In genomic region chr2:165542939-165543669, GRCm38 (mm10) we compare ENCODE assay signal across 17 mouse cellular contexts. TPM values are rescaled to one million over a fixed set of nuclear protein-coding genes. Genes with fewer than 3 reads are reported as not detected.
A peak's percentile ranks its signal among the peaks of the same experiment; 100 is the strongest.
DNase-seq lines count a peak whose midpoint lies in the region; ATAC-seq lines count a peak whose summit lies in the region.
"Had no signal": no experiment of that assay in that cellular context is flagged by ENCODE, and none has a peak within 500 bp of the region (broad histone marks: within the 10 kb centered on the region; RNA-seq: fewer than 3 reads in every experiment).

No protein-coding gene starts in this region.

- no peaks in the 10 kb centered on the region for H3K36me3 ChIP-seq in forebrain, embryonic 12.5 days (replicated peaks)
- no peaks in the 10 kb centered on the region for H3K36me3 ChIP-seq in hindbrain, embryonic 15.5 days
- H3K36me3 ChIP-seq in neural tube, embryonic 14.5 days (ENCODE audit: control insufficient read depth, insufficient read depth, low read length) = no peaks in the 10 kb centered on the region
- H3K36me3 ChIP-seq: heart, embryonic 10.5 days; limb, embryonic 13.5 days had no signal

- H3K9ac ChIP-seq in forebrain, embryonic 12.5 days = 0 out of 2 replicates have a peak overlapping the region, but pooled peaks have one; percentile 33
- H3K9ac ChIP-seq in hindbrain, embryonic 15.5 days = no peak overlapping the region
- no peak overlapping the region for H3K9ac ChIP-seq in neural tube, embryonic 14.5 days (replicated peaks; ENCODE audit: low read depth, low read length)
- H3K9ac ChIP-seq: limb, embryonic 13.5 days; liver, postnatal 0 days had no signal

- H3K4me1 ChIP-seq in forebrain, embryonic 12.5 days = peaks cover 28% of the 10 kb centered on the region
- H3K4me1 ChIP-seq in hindbrain, embryonic 15.5 days (replicated peaks) = peaks cover 16% of the 10 kb centered on the region
- H3K4me1 ChIP-seq in neural tube, embryonic 14.5 days (ENCODE audit: control insufficient read depth, insufficient read depth, low read length) = no peaks in the 10 kb centered on the region

- peak; percentile 36; the same call in 1 of the 2 replicates for ATAC-seq in forebrain, embryonic 12.5 days (ENCODE audit: low FRiP score)
- peak; percentile 48; the same call in 1 of the 2 replicates for ATAC-seq in hindbrain, embryonic 15.5 days (ENCODE audit: low FRiP score, low read depth)
- ATAC-seq in neural tube, embryonic 14.5 days (ENCODE audit: low read depth) = no peak
- ATAC-seq: CD4-positive, CD25-positive, alpha-beta regulatory T cell, adult 4 months; liver, postnatal 0 days; Patski had no signal

- peak overlapping the region; percentile 75 for H3K27ac ChIP-seq in forebrain, embryonic 12.5 days
- H3K27ac ChIP-seq in hindbrain, embryonic 15.5 days (replicated peaks) = peak overlapping the region; percentile 72
- H3K27ac ChIP-seq in neural tube, embryonic 14.5 days (ENCODE audit: low read depth, low read length) = peak overlapping the region; percentile 80
- H3K27ac ChIP-seq: gastrocnemius, adult 2 months; heart, embryonic 10.5 days; limb, embryonic 13.5 days had no signal

- DNase-seq in ZHBTc4 (ENCODE audit: low read depth, low spot score) = peak; percentile 73
- no peak for DNase-seq in right cerebral cortex, postnatal 10 days (ENCODE audit: low spot score in 2 of 2)
- DNase-seq in lung, adult 18-20 months = no peak
- DNase-seq in right cerebral cortex, postnatal 25 days = no peak
- DNase-seq: adrenal gland, postnatal 10 days; cerebellum, adult 11 months; gastrocnemius, adult 2 months; liver, postnatal 0 days; right cerebral cortex, postnatal 14 days; thymus, postnatal 14 days had no signal

- 0 out of 2 replicates have a peak overlapping the region, but pooled peaks have one; percentile 15 for H3K4me2 ChIP-seq in forebrain, embryonic 12.5 days
- no peak overlapping the region for H3K4me2 ChIP-seq in hindbrain, embryonic 15.5 days
- no peak overlapping the region for H3K4me2 ChIP-seq in neural tube, embryonic 14.5 days (ENCODE audit: low read depth, low read length)
- H3K4me2 ChIP-seq: limb, embryonic 13.5 days had no signal

- peaks cover 7% of the 10 kb centered on the region; the same call in 1 of the 2 replicates for H3K27me3 ChIP-seq in forebrain, embryonic 12.5 days
- H3K27me3 ChIP-seq in hindbrain, embryonic 15.5 days = no peaks in the 10 kb centered on the region
- no peaks in the 10 kb centered on the region for H3K27me3 ChIP-seq in neural tube, embryonic 14.5 days (ENCODE audit: control insufficient read depth, insufficient read depth, low read length)
- H3K27me3 ChIP-seq: Patski had no signal

- 11% methylated on average over 13 of the region's 13 CpGs for WGBS in forebrain, embryonic 12.5 days
- 50% methylated on average over 13 of the region's 13 CpGs for WGBS in hindbrain, embryonic 15.5 days
- WGBS in neural tube, embryonic 14.5 days = 43% methylated on average over 13 of the region's 13 CpGs

- no peak overlapping the region for H3K4me3 ChIP-seq in forebrain, embryonic 12.5 days (replicated peaks)
- H3K4me3 ChIP-seq in hindbrain, embryonic 15.5 days = no peak overlapping the region
- H3K4me3 ChIP-seq in neural tube, embryonic 14.5 days (ENCODE audit: low read depth, low read length) = no peak overlapping the region
- H3K4me3 ChIP-seq: gastrocnemius, adult 2 months; heart, embryonic 10.5 days; limb, embryonic 13.5 days had no signal

- H3K9me3 ChIP-seq in forebrain, embryonic 12.5 days = 0 out of 2 replicates have a peak, but pooled peaks cover 3% of the 10 kb centered on the region
- H3K9me3 ChIP-seq in hindbrain, embryonic 15.5 days = no peaks in the 10 kb centered on the region
- H3K9me3 ChIP-seq in neural tube, embryonic 14.5 days (ENCODE audit: control insufficient read depth, low read length) = no peaks in the 10 kb centered on the region
- H3K9me3 ChIP-seq: heart, embryonic 10.5 days; limb, embryonic 13.5 days had no signal

RNA-seq across cellular contexts. Expression of gene Slc2a10, which starts 39.5 kb away (rescaled TPM):
- polyA plus RNA-seq in forebrain, embryonic 12.5 days (2016; fragmentation: Nextera tagmentation; extraction: Ambion mirVana) = 4.1 and 4.6 TPM in 2 replicates
- 3.0 and 3.5 TPM in 2 replicates for polyA plus RNA-seq in hindbrain, embryonic 15.5 days (2015; fragmentation: Nextera tagmentation; extraction: Ambion mirVana)
- 1.1 and 2.3 TPM in 2 replicates for polyA plus RNA-seq in neural tube, embryonic 14.5 days (2014; fragmentation: Nextera tagmentation; extraction: Ambion mirVana)
- polyA plus RNA-seq: CD4-positive, CD25-positive, alpha-beta regulatory T cell, adult 4 months; Patski had no signal

RNA-seq across cellular contexts. Expression of gene Trp53rka, which starts 50.0 kb away (rescaled TPM):
- 43.3 and 47.5 TPM in 2 replicates for polyA plus RNA-seq in forebrain, embryonic 12.5 days (2016; fragmentation: Nextera tagmentation; extraction: Ambion mirVana)
- polyA plus RNA-seq in hindbrain, embryonic 15.5 days (2015; fragmentation: Nextera tagmentation; extraction: Ambion mirVana) = 43.5 and 45.7 TPM in 2 replicates
- 36.9 and 39.2 TPM in 2 replicates for polyA plus RNA-seq in neural tube, embryonic 14.5 days (2014; fragmentation: Nextera tagmentation; extraction: Ambion mirVana)

RNA-seq across cellular contexts. Expression of gene Eya2, which starts 51.7 kb away (rescaled TPM):
- 7.8 and 7.9 TPM in 2 replicates for polyA plus RNA-seq in forebrain, embryonic 12.5 days (2016; fragmentation: Nextera tagmentation; extraction: Ambion mirVana)
- 8.2 and 10.1 TPM in 2 replicates for polyA plus RNA-seq in hindbrain, embryonic 15.5 days (2015; fragmentation: Nextera tagmentation; extraction: Ambion mirVana)
- 4.7 and 6.9 TPM in 2 replicates for polyA plus RNA-seq in neural tube, embryonic 14.5 days (2014; fragmentation: Nextera tagmentation; extraction: Ambion mirVana)
